Mouse (Mus musculus) thymus, postnatal 36 days (tissue): ENCODE results near the gene Ccdc28b.

ENCODE experiments used
- DNase-seq, 2 experiments: peaks; one replicate each; pipeline ENCODE4 v3.0.0; 2022; ENCODE audit warnings: mixed read lengths in 2 of 2

The Ccdc28b gene

GRCm38 (mm10) chr4:129623681-129624091 lies at the start of gene Ccdc28b:
Ccdc28b (minus strand) TSS chr4:129623947.
- DNase-seq: peak; percentile 54 to 58

- no peak for DNase-seq
These were observed 49.2 kb upstream of the Ccdc28b start for GRCm38 (mm10) chr4:129672878-129673449.

GRCm38 (mm10) chr4:129672083-129672877 lies 48.5 kb upstream of the Ccdc28b start, which contains the start of gene Kpna6:
Kpna6 (minus strand) TSS chr4:129672767.
- DNase-seq: peak; percentile 82 to 84

- DNase-seq: peak; percentile 41
These were observed 47.8 kb upstream of the Ccdc28b start for GRCm38 (mm10) chr4:129671491-129672082.

GRCm38 (mm10) chr4:129662255-129662813 lies 38.6 kb upstream of the Ccdc28b start:
- DNase-seq: no peak

GRCm38 (mm10) chr4:129661584-129661983 lies 37.8 kb upstream of the Ccdc28b start:
- no peak for DNase-seq

- DNase-seq: no peak
These were observed 31.0 kb upstream of the Ccdc28b start for GRCm38 (mm10) chr4:129654770-129655169.

GRCm38 (mm10) chr4:129650359-129650758 lies 26.6 kb upstream of the Ccdc28b start:
- no peak for DNase-seq

- no peak for DNase-seq
These were observed 24.9 kb upstream of the Ccdc28b start for GRCm38 (mm10) chr4:129648656-129649055.

- no peak for DNase-seq
These were observed 21.5 kb upstream of the Ccdc28b start for GRCm38 (mm10) chr4:129645204-129645603.

- no peak for DNase-seq
These were observed 18.0 kb upstream of the Ccdc28b start for GRCm38 (mm10) chr4:129641756-129642155.

GRCm38 (mm10) chr4:129640638-129641467 lies 17.1 kb upstream of the Ccdc28b start, which contains the start of gene Txlna:
Txlna (minus strand) TSS chr4:129641065.
- DNase-seq: peak; percentile 94 to 96

- peak in 1 of 2 experiments; percentile 47 for DNase-seq
These were observed 16.4 kb upstream of the Ccdc28b start for GRCm38 (mm10) chr4:129640101-129640637.

- DNase-seq: no peak
These were observed 15.5 kb upstream of the Ccdc28b start for GRCm38 (mm10) chr4:129639221-129639620.

- no peak for DNase-seq
These were observed 10.1 kb upstream of the Ccdc28b start for GRCm38 (mm10) chr4:129633852-129634251.

GRCm38 (mm10) chr4:129631867-129632266 lies 8.1 kb upstream of the Ccdc28b start:
- no peak for DNase-seq

GRCm38 (mm10) chr4:129630944-129631343 lies 7.2 kb upstream of the Ccdc28b start:
- no peak for DNase-seq

GRCm38 (mm10) chr4:129626035-129626434 lies 2.3 kb upstream of the Ccdc28b start:
- DNase-seq: no peak

GRCm38 (mm10) chr4:129625496-129625895 lies 1.7 kb upstream of the Ccdc28b start:
- no peak for DNase-seq

- peak; percentile 62 to 74 for DNase-seq
These were observed 1.3 kb upstream of the Ccdc28b start for GRCm38 (mm10) chr4:129625029-129625370.

GRCm38 (mm10) chr4:129624281-129625028 lies 708 bp upstream of the Ccdc28b start:
- peak; percentile 79 to 91 for DNase-seq
